Mouse (Mus musculus) heart, embryonic 14.5 days (tissue): Measurements from ENCODE around the gene Klk1b5. TPM values are rescaled to one million over a fixed set of nuclear protein-coding genes. Genes with fewer than 3 reads are reported as not detected.
"Not testable (repeated sequence)": the region's sequence is repeated elsewhere in the genome, so short reads cannot be mapped to it uniquely, and the experiment has no call there.

Experiments used
- ATAC-seq: fragments of 200-750 bp; cut with Nextera tagmentation; 2 replicates; pipeline ENCODE4 v1.8.0; 2017; ENCODE audit warnings: low read depth, moderate TSS enrichment; ENCODE audit not compliant: insufficient number of reproducible peaks, insufficient read depth, low FRiP score
- H3K27ac ChIP-seq, 2 experiments: fragments of 200-500 bp in 1 of 2; fragments of 300-500 bp in 1 of 2; sonication (generic) in 1 of 2; replicated peaks in 1 of 2; 2 replicates each; pipeline ENCODE4 v1.5.1; 2012 to 2014; ENCODE audit warnings: low read depth in 2 of 2, low read length in 2 of 2, control low read depth in 1 of 2, mild to moderate bottlenecking in 1 of 2, mixed read lengths in 1 of 2; ENCODE audit not compliant: control insufficient read depth in 1 of 2, insufficient read depth in 1 of 2
- H3K27me3 ChIP-seq: fragments of 300-500 bp; sonication (generic); 2 replicates; pipeline ENCODE4 v1.6.1; 2014; ENCODE audit warnings: mild to moderate bottlenecking, low read length, control low read depth; ENCODE audit not compliant: control insufficient read depth, insufficient read depth
- H3K36me3 ChIP-seq: fragments of 300-500 bp; sonication (generic); 2 replicates; pipeline ENCODE4 v1.6.1; 2014; ENCODE audit warnings: mild to moderate bottlenecking, control low read depth, low read length, mixed read lengths; ENCODE audit not compliant: control insufficient read depth, insufficient read depth
- H3K4me1 ChIP-seq, 2 experiments: fragments of 200-500 bp in 1 of 2; fragments of 300-500 bp in 1 of 2; sonication (generic) in 1 of 2; 2 replicates each; pipeline ENCODE4 v1.6.1; 2012 to 2014; ENCODE audit warnings: low read length in 2 of 2, control low read depth in 1 of 2, mixed read lengths in 1 of 2; ENCODE audit not compliant: control insufficient read depth in 2 of 2, insufficient read depth in 2 of 2
- H3K4me2 ChIP-seq: fragments of 300-500 bp; sonication (generic); 2 replicates; pipeline ENCODE4 v1.6.1; 2014; ENCODE audit warnings: mild to moderate bottlenecking, low read length
- H3K4me3 ChIP-seq, 2 experiments: fragments of 200-500 bp in 1 of 2; fragments of 300-500 bp in 1 of 2; sonication (generic) in 1 of 2; 2 replicates each; pipeline ENCODE4 v1.5.1; 2012 to 2014; ENCODE audit warnings: low read length in 2 of 2, mild to moderate bottlenecking in 2 of 2, control low read depth in 1 of 2, low read depth in 1 of 2, moderate library complexity in 1 of 2; ENCODE audit not compliant: control insufficient read depth in 1 of 2, insufficient read depth in 1 of 2
- H3K9ac ChIP-seq: fragments of 300-500 bp; sonication (generic); 2 replicates; pipeline ENCODE4 v1.6.1; 2014; ENCODE audit warnings: mild to moderate bottlenecking, low read length
- H3K9me3 ChIP-seq: fragments of 300-500 bp; sonication (generic); 2 replicates; pipeline ENCODE4 v1.6.1; 2016; ENCODE audit warnings: low read length, control low read depth; ENCODE audit not compliant: control insufficient read depth
- WGBS: fragments of 180-500 bp; shearing (Covaris S2); extraction: QIAGEN DNeasy Blood & Tissue Kit; methylation state at CpG from one replicate; pipeline ENCODE4 v1.1.7; 2014; 5-methylcytosine and 5-hydroxymethylcytosine counted together
- polyA plus RNA-seq: library from polyadenylated mRNA; unstranded; fragments of >200 nt; fragmentation: Nextera tagmentation; extraction: Ambion mirVana; gene quantifications from 2 replicates; pipeline ENCODE4 v1.2.1, GENCODE M21; 2014

Klk1b5 gene
- polyA plus RNA-seq, 1 experiment from 2014 or later, result not detected

DNA sequence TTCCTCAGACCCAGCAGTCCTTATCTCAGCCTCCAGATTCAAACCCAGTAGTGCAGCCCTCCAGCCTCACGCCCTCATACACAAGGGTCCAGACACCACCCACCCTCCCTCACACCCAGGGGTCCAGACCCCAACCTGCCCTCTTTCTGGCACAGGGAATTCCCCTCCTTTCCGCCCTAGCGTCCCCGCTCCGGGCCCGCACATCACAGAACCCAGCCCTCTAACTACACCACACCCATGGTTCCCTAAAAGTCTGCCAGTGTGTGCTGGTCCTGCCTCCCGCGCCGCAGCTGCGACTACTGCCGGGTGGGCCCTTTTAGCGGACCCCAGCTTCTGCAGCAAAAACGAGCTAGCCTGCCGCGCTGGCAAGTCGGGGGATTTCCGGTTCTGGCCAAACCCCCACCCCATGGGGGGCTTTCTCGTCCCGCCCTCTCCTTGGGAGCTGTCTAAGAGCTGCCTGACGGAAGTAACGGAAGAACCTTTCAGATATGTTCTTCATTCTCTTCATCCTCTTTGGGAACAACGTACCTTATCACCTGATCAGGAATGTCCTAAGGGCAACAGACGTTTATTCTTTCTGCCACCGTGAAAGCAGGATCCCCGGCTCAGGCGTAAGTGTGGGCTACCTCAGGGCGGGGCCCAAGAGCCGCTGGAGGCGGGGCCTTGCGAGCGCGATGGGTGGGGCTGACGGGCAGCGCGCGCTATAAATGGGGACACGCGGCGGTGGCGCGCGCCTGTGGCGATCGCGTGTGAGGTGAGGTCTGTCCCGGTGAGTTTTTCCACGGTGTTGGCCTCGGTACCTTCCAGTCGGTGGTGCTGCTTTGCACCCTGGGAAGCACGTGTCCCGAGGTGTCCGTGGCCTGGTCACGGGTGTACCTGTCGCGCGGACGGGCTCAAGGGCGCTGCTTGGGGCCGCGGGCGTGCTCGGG lies 30.6 kb downstream of the Klk1b5 start, which contains the start of the genes 1700028J19Rik and 2410002F23Rik:
1700028J19Rik (minus strand) TSS at position 641 of the 929 bp plus-strand sequence.
2410002F23Rik (plus strand) TSS at position 668 of the 929 bp plus-strand sequence.
- Histone ChIP-seq H3K9me3 (no peaks in the 10 kb centered on the region), H3K36me3 (peaks cover 34% of the 10 kb centered on the region), H3K4me1 (peaks cover 3 to 16% of the 10 kb centered on the region in 2 experiments; a peak in 3 of 4 replicates), H3K27ac (peak within 1 kb of the TSS; percentile 86 to 88), H3K4me2 (peak within 1 kb of the TSS; percentile 92), H3K4me3 (peak within 1 kb of the TSS; percentile 84 to 97), H3K27me3 (no peaks in the 10 kb centered on the region), H3K9ac (peak within 1 kb of the TSS; percentile 97)
- ATAC-seq, result peak; percentile 86
- WGBS, result under 1% methylated on average over 62 of the region's 62 CpGs

DNA sequence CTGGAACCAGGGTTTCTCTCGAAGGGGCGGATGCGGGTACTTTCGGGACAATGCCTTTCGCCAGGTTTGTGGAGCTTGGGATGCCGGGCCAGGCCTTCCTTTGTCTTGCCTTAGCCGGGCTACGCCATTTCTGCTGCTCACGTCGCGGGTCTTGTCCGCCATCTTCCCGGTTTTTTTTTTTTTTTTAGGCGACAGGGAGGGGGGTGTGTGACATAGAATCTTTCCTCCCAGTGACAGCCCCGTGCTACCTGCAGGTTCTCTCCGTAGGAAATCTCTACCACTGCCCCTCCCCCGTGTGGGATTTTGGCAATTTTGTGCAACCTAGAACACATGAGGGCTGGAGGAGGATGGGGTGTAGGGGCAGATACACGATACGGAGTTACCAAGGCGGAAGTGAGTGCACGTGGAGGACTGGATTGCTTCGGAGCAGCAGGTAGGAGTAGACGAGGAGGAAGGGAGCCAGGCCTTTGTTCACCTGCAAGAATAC lies 31.3 kb downstream of the Klk1b5 start:
- Histone ChIP-seq H3K27me3 (no peaks in the 10 kb centered on the region), H3K9ac (peak overlapping the region; percentile 97), H3K27ac (peak overlapping the region; percentile 86 to 88), H3K36me3 (peaks cover 39% of the 10 kb centered on the region), H3K4me1 (peaks cover 3 to 16% of the 10 kb centered on the region in 2 experiments; a peak in 3 of 4 replicates), H3K9me3 (no peaks in the 10 kb centered on the region), H3K4me3 (peak overlapping the region; percentile 84 to 97), H3K4me2 (peak overlapping the region; percentile 92)
- under 1% methylated on average over 23 of the region's 23 CpGs for WGBS
- no peak for ATAC-seq

DNA sequence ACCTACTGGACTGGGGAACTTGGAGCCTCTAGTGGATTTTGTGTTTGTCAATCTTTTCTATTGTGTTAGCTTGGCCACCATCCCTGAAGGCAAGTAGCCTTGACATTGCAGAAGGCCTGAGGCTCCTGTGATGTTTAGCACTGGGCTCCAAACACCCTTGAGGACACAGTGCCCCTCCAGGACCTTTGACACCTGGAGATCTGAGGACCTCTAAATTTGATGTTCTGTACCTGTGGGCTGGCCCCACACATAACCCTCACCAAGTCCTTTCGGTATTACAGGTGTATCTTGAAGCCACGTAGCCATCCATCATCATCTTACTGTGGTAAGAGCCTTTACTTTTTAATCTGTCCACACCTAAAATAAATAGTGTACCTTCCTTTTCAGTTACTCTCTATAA lies 32.2 kb downstream of the Klk1b5 start:
- Histone ChIP-seq H3K27me3 (no peaks in the 10 kb centered on the region), H3K4me1 (peaks cover 3 to 16% of the 10 kb centered on the region in 2 experiments; a peak in 3 of 4 replicates), H3K9me3 (no peaks in the 10 kb centered on the region), H3K36me3 (peaks cover 48% of the 10 kb centered on the region), H3K4me3 (peak overlapping the region in 1 of 2 experiments; percentile 97; a peak in 2 of 4 replicates), H3K4me2 (peak overlapping the region; percentile 92), H3K9ac (peak overlapping the region; percentile 97), H3K27ac (no peak overlapping the region)
- WGBS, result 96% methylated on average over 2 of the region's 2 CpGs
- ATAC-seq, result no peak

- no peak overlapping the region for H3K4me3 ChIP-seq
- WGBS, result 94% methylated on average over 4 of the region's 4 CpGs
- H3K9me3 ChIP-seq, result no peaks in the 10 kb centered on the region
- H3K9ac ChIP-seq, result no peak overlapping the region
- no peak for ATAC-seq
- H3K27ac ChIP-seq, result no peak overlapping the region
- peaks cover 3 to 16% of the 10 kb centered on the region in 2 experiments; a peak in 3 of 4 replicates for H3K4me1 ChIP-seq
- peaks cover 60% of the 10 kb centered on the region for H3K36me3 ChIP-seq
- H3K27me3 ChIP-seq, result no peaks in the 10 kb centered on the region
- no peak overlapping the region for H3K4me2 ChIP-seq
Observed at GRCm38 (mm10) chr7:44249248-44249647, 33.5 kb downstream of the Klk1b5 start.

DNA sequence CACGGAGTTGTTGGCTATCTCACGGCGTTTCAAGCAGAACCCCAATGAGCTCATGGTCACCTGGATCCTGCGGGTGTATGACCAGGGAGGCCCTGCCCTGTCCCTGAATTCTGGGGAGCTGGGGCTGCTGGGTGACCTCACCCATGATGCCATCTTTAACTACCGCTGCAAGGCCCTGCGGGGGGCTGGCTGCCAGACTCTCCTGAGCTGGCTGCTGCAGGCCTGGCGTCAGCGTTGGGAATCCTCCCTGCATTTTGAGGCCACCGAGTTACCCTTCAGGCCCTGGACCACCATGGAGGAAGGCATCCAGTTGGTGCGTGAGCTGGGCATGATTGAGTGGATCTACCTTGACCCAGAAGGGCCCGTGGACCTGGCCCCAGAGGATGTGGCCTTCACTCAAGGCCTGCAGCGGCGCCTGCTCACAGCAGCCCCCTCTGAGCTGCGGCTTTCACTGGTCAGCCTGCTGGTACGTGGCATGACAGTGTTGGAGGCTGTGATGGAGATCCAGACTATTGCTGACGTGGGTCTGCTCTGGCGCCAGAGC lies 35.1 kb downstream of the Klk1b5 start:
- H3K27ac ChIP-seq, H3K9ac ChIP-seq, H3K4me2 ChIP-seq, H3K9me3 ChIP-seq, ATAC-seq, H3K4me3 ChIP-seq, H3K27me3 ChIP-seq: not testable (repeated sequence)
- Histone ChIP-seq H3K4me1 (peaks cover 5 to 18% of the 10 kb centered on the region in 2 experiments; a peak in 3 of 4 replicates), H3K36me3 (peaks cover 60% of the 10 kb centered on the region)
- 89% methylated on average over 17 of the region's 17 CpGs for WGBS

DNA sequence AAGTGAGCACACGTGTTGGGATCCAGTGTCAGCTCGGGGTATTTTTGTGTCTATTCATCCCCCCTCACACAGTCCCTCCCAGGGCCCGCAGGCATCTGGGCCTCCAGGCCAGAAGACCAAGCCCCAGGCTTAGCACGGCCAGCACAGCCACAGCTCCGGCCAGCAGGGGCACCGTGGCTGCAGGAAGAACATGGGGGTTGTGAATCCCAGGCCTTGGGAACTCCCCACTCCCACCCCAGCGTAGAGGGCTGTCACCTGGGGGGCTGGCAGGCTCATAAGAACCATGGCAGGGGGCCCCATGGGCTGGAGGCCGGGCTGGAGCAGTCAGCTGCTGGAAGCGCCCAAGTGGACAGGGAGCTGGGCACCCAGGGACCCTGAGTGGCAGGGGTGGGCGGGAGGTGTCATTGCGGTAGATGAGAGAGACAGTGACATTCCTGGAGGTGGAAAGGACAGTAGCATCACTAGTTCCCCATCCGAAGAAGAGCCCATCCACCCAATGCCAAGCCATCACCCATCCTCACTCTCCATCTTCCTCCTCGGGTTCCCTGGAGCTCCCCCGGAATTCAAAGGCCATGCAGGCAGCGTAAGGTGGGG lies 37.4 kb downstream of the Klk1b5 start:
- Histone ChIP-seq H3K9ac (no peak overlapping the region), H3K36me3 (peaks cover 56% of the 10 kb centered on the region), H3K27me3 (no peaks in the 10 kb centered on the region), H3K4me1 (peaks cover 5 to 10% of the 10 kb centered on the region in 2 experiments; a peak in 3 of 4 replicates), H3K4me2 (no peak overlapping the region), H3K4me3 (no peak overlapping the region), H3K27ac (no peak overlapping the region), H3K9me3 (no peaks in the 10 kb centered on the region)
- WGBS, result 60% methylated on average over 15 of the region's 15 CpGs
- no peak for ATAC-seq

DNA sequence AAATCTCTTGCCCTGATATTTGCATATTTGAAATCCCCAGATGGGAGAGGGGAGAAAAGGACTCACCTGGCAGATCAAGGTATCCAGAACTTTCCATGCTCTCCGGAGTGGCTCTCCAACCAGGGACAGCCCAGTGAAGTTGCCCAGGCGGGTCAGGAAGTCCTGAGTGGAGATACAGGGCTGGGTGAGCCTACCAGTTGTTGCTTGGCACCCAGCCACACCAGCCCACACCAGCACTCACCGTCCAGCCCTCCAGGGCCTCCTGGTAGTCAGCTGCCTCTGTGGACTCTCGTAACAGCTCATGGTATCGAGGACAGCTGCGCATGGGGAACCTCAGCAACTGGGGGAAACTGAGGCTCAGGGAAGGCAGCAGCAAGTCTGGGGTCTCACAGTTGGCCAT lies 39.2 kb downstream of the Klk1b5 start:
- WGBS, result 52% methylated on average over 6 of the region's 6 CpGs
- H3K9me3 ChIP-seq, result no peaks in the 10 kb centered on the region
- no peak for ATAC-seq
- peaks cover 38% of the 10 kb centered on the region for H3K36me3 ChIP-seq
- no peak overlapping the region for H3K4me3 ChIP-seq
- peaks cover 5 to 7% of the 10 kb centered on the region in 2 experiments; a peak in 3 of 4 replicates for H3K4me1 ChIP-seq
- no peak overlapping the region for H3K9ac ChIP-seq
- H3K4me2 ChIP-seq, result no peak overlapping the region
- H3K27ac ChIP-seq, result no peak overlapping the region
- H3K27me3 ChIP-seq, result no peaks in the 10 kb centered on the region
